Mouse (Mus musculus): ENCODE measurements at regions not wholly inside any gene's neighbourhood (a gene's known extent, or its start where the extent isn't known, plus 50 kb on each side); places are given as distances from the start of the nearest gene placed in this dataset.

DNA sequence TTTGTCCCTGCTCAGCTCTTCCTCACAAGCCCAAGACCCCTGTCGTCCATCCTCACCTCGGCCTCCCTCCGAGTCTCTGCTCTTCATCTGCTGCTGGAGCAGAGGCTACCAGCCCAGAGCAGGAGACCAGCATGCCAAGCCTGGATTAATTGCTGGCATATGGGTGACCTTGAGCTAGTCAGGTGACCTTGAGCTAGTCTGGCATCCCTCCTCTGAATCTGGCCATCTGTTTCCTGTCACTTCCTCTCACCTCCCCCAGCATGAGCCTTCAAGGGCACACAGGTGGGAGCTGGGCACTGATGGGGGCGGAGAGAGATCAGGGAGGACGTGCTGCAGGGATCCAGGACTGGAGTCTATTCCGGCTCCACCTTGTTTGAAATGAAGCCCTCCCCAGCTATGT, 135.7 kb downstream of the Hmg20a start:
- 56% methylated on average over 6 of the region's 6 CpGs for WGBS
- ATAC-seq (ENCODE audit: insufficient number of reproducible peaks, insufficient read depth, low FRiP score, low read depth) = no peak
- H3K9me3 ChIP-seq (ENCODE audit: control insufficient read depth, low read length) = no peaks in the 10 kb centered on the region
- H3K36me3 ChIP-seq (ENCODE audit: control insufficient read depth, insufficient read depth, low read length) = no peaks in the 10 kb centered on the region
- no peaks in the 10 kb centered on the region for H3K27me3 ChIP-seq (ENCODE audit: control insufficient read depth, insufficient read depth, low read length)
- H3K4me2 ChIP-seq (ENCODE audit: low read length) = no peak overlapping the region
- H3K4me1 ChIP-seq (ENCODE audit: control insufficient read depth in 2 of 2, insufficient read depth in 2 of 2, low read length in 2 of 2) = peaks cover 14 to 23% of the 10 kb centered on the region in 2 experiments
- no peak overlapping the region for H3K4me3 ChIP-seq (ENCODE audit: control insufficient read depth in 1 of 2, insufficient read depth in 1 of 2, low read depth in 1 of 2, low read length in 2 of 2)
- no peak overlapping the region for H3K27ac ChIP-seq (replicated peaks in 1 of 2; ENCODE audit: control insufficient read depth in 1 of 2, insufficient read depth in 1 of 2, low read depth in 2 of 2, low read length in 2 of 2)
- H3K9ac ChIP-seq (ENCODE audit: low read length) = no peak overlapping the region

DNA sequence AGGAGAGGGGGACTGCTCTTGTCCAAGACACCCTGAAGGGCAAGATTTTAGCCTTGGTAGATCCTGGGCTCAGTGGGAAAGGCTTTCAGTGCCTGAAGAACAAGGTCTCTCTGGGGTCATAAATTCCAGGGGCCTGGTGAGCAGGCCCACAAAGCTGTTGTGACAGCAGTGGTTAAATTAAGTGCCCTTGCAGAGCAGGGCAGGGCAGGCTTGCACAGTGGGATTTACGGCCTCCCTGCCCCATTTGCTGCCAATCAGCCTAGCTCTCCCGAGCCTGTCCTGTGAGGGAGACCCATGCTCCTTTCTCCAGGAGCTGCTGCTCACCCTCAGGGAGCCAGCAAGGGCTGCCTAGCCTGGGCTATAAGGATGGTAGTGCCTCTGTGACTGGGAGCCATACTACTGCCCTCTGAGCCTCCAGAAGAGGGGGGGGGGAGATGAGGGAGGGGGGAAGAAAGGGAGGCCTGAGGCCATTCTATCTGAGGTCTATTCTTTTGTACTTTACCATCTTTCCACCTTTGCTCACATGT, 141.3 kb downstream of the Hmg20a start:
- H3K9ac ChIP-seq (ENCODE audit: low read length) = no peak overlapping the region
- 46% methylated on average over 2 of the region's 2 CpGs for WGBS
- H3K27me3 ChIP-seq (ENCODE audit: control insufficient read depth, insufficient read depth, low read length) = no peaks in the 10 kb centered on the region
- no peaks in the 10 kb centered on the region for H3K9me3 ChIP-seq (ENCODE audit: control insufficient read depth, low read length)
- H3K4me3 ChIP-seq (ENCODE audit: control insufficient read depth in 1 of 2, insufficient read depth in 1 of 2, low read depth in 1 of 2, low read length in 2 of 2) = no peak overlapping the region
- peaks cover 9 to 12% of the 10 kb centered on the region in 2 experiments for H3K4me1 ChIP-seq (ENCODE audit: control insufficient read depth in 2 of 2, insufficient read depth in 2 of 2, low read length in 2 of 2)
- no peak overlapping the region for H3K27ac ChIP-seq (replicated peaks in 1 of 2; ENCODE audit: control insufficient read depth in 1 of 2, insufficient read depth in 1 of 2, low read depth in 2 of 2, low read length in 2 of 2)
- ATAC-seq (ENCODE audit: insufficient number of reproducible peaks, insufficient read depth, low FRiP score, low read depth) = no peak
- no peaks in the 10 kb centered on the region for H3K36me3 ChIP-seq (ENCODE audit: control insufficient read depth, insufficient read depth, low read length)
- no peak overlapping the region for H3K4me2 ChIP-seq (ENCODE audit: low read length)

GRCm38 (mm10) chr9:56562440-56562839, 144.0 kb downstream of the Hmg20a start:
- no peaks in the 10 kb centered on the region for H3K36me3 ChIP-seq (ENCODE audit: control insufficient read depth, insufficient read depth, low read length)
- 58% methylated on average over 7 of the region's 7 CpGs for WGBS
- no peak for ATAC-seq (ENCODE audit: insufficient number of reproducible peaks, insufficient read depth, low FRiP score, low read depth)

GRCm38 (mm10) chr9:56564048-56564737, 145.8 kb downstream of the Hmg20a start:
- no peak for ATAC-seq (ENCODE audit: insufficient number of reproducible peaks, insufficient read depth, low FRiP score, low read depth)
- peaks cover 9 to 15% of the 10 kb centered on the region in 2 experiments for H3K4me1 ChIP-seq (ENCODE audit: control insufficient read depth in 2 of 2, insufficient read depth in 2 of 2, low read length in 2 of 2)
- H3K27ac ChIP-seq (replicated peaks in 1 of 2; ENCODE audit: control insufficient read depth in 1 of 2, insufficient read depth in 1 of 2, low read depth in 2 of 2, low read length in 2 of 2) = no peak overlapping the region
- H3K4me3 ChIP-seq (ENCODE audit: control insufficient read depth in 1 of 2, insufficient read depth in 1 of 2, low read depth in 1 of 2, low read length in 2 of 2) = no peak overlapping the region
- no peaks in the 10 kb centered on the region for H3K36me3 ChIP-seq (ENCODE audit: control insufficient read depth, insufficient read depth, low read length)
- H3K27me3 ChIP-seq (ENCODE audit: control insufficient read depth, insufficient read depth, low read length) = no peaks in the 10 kb centered on the region
- H3K9ac ChIP-seq (ENCODE audit: low read length) = no peak overlapping the region
- H3K4me2 ChIP-seq (ENCODE audit: low read length) = no peak overlapping the region
- 19% methylated on average over 11 of the region's 11 CpGs for WGBS
- H3K9me3 ChIP-seq (ENCODE audit: control insufficient read depth, low read length) = no peaks in the 10 kb centered on the region

More at GRCm38 (mm10) chr9:56562440-56562839, 144.0 kb downstream of the Hmg20a start:
- Histone ChIP-seq H3K27me3 (ENCODE audit: control insufficient read depth, insufficient read depth, low read length) (no peaks in the 10 kb centered on the region), H3K4me1 (ENCODE audit: control insufficient read depth in 2 of 2, insufficient read depth in 2 of 2, low read length in 2 of 2) (peaks cover 9 to 15% of the 10 kb centered on the region in 2 experiments), H3K9me3 (ENCODE audit: control insufficient read depth, low read length) (no peaks in the 10 kb centered on the region), H3K27ac (replicated peaks in 1 of 2; ENCODE audit: control insufficient read depth in 1 of 2, insufficient read depth in 1 of 2, low read depth in 2 of 2, low read length in 2 of 2) (no peak overlapping the region), H3K4me2 (ENCODE audit: low read length) (no peak overlapping the region), H3K4me3 (ENCODE audit: control insufficient read depth in 1 of 2, insufficient read depth in 1 of 2, low read depth in 1 of 2, low read length in 2 of 2) (no peak overlapping the region), H3K9ac (ENCODE audit: low read length) (no peak overlapping the region)
